Comparison of ENCODE assay signal across 8 mouse cellular contexts in the genomic region with DNA sequence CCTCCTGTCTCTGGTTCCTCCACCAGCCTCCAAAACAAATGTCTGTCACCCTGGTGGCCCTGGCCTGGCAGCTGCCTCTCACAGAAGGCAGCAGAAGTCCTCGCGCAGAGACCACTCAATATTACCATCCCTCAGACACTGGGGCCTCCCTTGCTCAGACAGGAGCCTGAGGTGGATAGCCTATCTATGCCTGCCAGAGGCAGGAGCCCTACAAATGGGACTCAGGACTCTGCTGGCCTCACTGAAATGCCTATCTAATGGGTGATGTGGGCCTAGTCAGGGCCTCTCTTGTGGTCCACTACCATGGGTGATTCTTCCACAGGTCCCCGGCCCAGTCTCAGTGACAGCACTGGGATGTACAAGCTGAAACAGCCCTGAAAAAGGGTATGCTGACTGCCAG. TPM values are rescaled to one million over a fixed set of nuclear protein-coding genes. Genes with fewer than 3 reads are reported as not detected.
DNase-seq lines count a peak whose midpoint lies in the region; ATAC-seq lines count a peak whose summit lies in the region.

No protein-coding gene starts in this region.

- no peak for ATAC-seq in lung, embryonic 16.5 days (ENCODE audit: low read depth)
- ATAC-seq in forebrain, embryonic 15.5 days (replicated peaks): no peak
- ATAC-seq in stomach, embryonic 14.5 days (ENCODE audit: insufficient number of reproducible peaks, insufficient read depth, low FRiP score, low read depth): no peak

- H3K4me3 ChIP-seq in lung, embryonic 16.5 days (ENCODE audit: low read length): peak overlapping the region; percentile 84
- peak overlapping the region; percentile 95 for H3K4me3 ChIP-seq in forebrain, embryonic 15.5 days
- H3K4me3 ChIP-seq in stomach, embryonic 14.5 days (ENCODE audit: low read depth, low read length): peak overlapping the region; percentile 74

- peak overlapping the region; percentile 92 for H3K4me2 ChIP-seq in lung, embryonic 16.5 days (ENCODE audit: low read depth, low read length)
- peak overlapping the region; percentile 81 for H3K4me2 ChIP-seq in forebrain, embryonic 15.5 days (replicated peaks)
- H3K4me2 ChIP-seq in stomach, embryonic 14.5 days (replicated peaks; ENCODE audit: low read depth, low read length): peak overlapping the region; percentile 92

- DNase-seq in lung, postnatal 25 days (ENCODE audit: low spot score): no peak
- DNase-seq in liver: peak; percentile 76
- no peak for DNase-seq in yolk sac, embryonic 10.5 days (ENCODE audit: low spot score)
- no peak for DNase-seq in cerebellum, postnatal 14 days
- no peak for DNase-seq in layer of hippocampus, adult 18-20 months (ENCODE audit: low spot score in 2 of 2)

- H3K36me3 ChIP-seq in lung, embryonic 16.5 days (ENCODE audit: control insufficient read depth, insufficient read depth, low read length): no peaks in the 10 kb centered on the region
- no peaks in the 10 kb centered on the region for H3K36me3 ChIP-seq in forebrain, embryonic 15.5 days
- H3K36me3 ChIP-seq in stomach, embryonic 14.5 days (ENCODE audit: control insufficient read depth, insufficient read depth, low read length): peaks cover 19% of the 10 kb centered on the region; the same call in 1 of the 2 replicates

- H3K9ac ChIP-seq in lung, embryonic 16.5 days (ENCODE audit: low read length): peak overlapping the region; percentile 90
- peak overlapping the region; percentile 92 for H3K9ac ChIP-seq in forebrain, embryonic 15.5 days (replicated peaks)
- H3K9ac ChIP-seq in stomach, embryonic 14.5 days (replicated peaks; ENCODE audit: low read depth, low read length): peak overlapping the region; percentile 72

- no peak overlapping the region; the same call in 1 of the 2 replicates for H3K27ac ChIP-seq in lung, embryonic 16.5 days (ENCODE audit: low read length)
- no peak overlapping the region for H3K27ac ChIP-seq in forebrain, embryonic 15.5 days (replicated peaks)
- peak overlapping the region; percentile 98; the same call in 1 of the 2 replicates for H3K27ac ChIP-seq in stomach, embryonic 14.5 days (ENCODE audit: low read length)

- H3K27me3 ChIP-seq in lung, embryonic 16.5 days (ENCODE audit: control insufficient read depth, insufficient read depth, low read depth, low read length): no peaks in the 10 kb centered on the region
- H3K27me3 ChIP-seq in forebrain, embryonic 15.5 days: no peaks in the 10 kb centered on the region
- H3K27me3 ChIP-seq in stomach, embryonic 14.5 days (ENCODE audit: control insufficient read depth, insufficient read depth, low read length): no peaks in the 10 kb centered on the region

- H3K4me1 ChIP-seq in lung, embryonic 16.5 days (replicated peaks; ENCODE audit: control insufficient read depth, insufficient read depth, low read length): peaks cover 27% of the 10 kb centered on the region
- H3K4me1 ChIP-seq in forebrain, embryonic 15.5 days: peaks cover 28% of the 10 kb centered on the region
- H3K4me1 ChIP-seq in stomach, embryonic 14.5 days (ENCODE audit: control insufficient read depth, insufficient read depth, low read length): peaks cover 21% of the 10 kb centered on the region

- WGBS in lung, embryonic 16.5 days: 73% methylated on average over 3 of the region's 3 CpGs
- 81% methylated on average over 3 of the region's 3 CpGs for WGBS in forebrain, embryonic 15.5 days
- 73% methylated on average over 3 of the region's 3 CpGs for WGBS in stomach, embryonic 14.5 days

- H3K9me3 ChIP-seq in lung, embryonic 16.5 days (ENCODE audit: control insufficient read depth, low read length): no peaks in the 10 kb centered on the region
- H3K9me3 ChIP-seq in forebrain, embryonic 15.5 days: no peaks in the 10 kb centered on the region
- H3K9me3 ChIP-seq in stomach, embryonic 14.5 days (ENCODE audit: control insufficient read depth, low read depth, low read length): no peaks in the 10 kb centered on the region

RNA-seq across cellular contexts. Expression of a gene that starts 1.7 kb away (rescaled TPM):
- polyA plus RNA-seq in lung, embryonic 16.5 days (2015; fragmentation: Nextera tagmentation; extraction: Ambion mirVana): 158 and 164 TPM in 2 replicates
- 105 and 107 TPM in 2 replicates for polyA plus RNA-seq in forebrain, embryonic 15.5 days (2015; fragmentation: Nextera tagmentation; extraction: Ambion mirVana)
- polyA plus RNA-seq in stomach, embryonic 14.5 days (2014; fragmentation: Nextera tagmentation; extraction: Ambion mirVana): 161 and 196 TPM in 2 replicates
- 100 to 1,000 TPM; 217 to 223 TPM for total RNA-seq in layer of hippocampus, adult 18-20 months (2021)

RNA-seq across cellular contexts. Expression of a gene that starts 29.8 kb away (rescaled TPM):
- polyA plus RNA-seq in lung, embryonic 16.5 days (2015; fragmentation: Nextera tagmentation; extraction: Ambion mirVana): 19.9 and 22.6 TPM in 2 replicates
- 35.0 and 37.1 TPM in 2 replicates for polyA plus RNA-seq in forebrain, embryonic 15.5 days (2015; fragmentation: Nextera tagmentation; extraction: Ambion mirVana)
- polyA plus RNA-seq in stomach, embryonic 14.5 days (2014; fragmentation: Nextera tagmentation; extraction: Ambion mirVana): 36.7 and 38.1 TPM in 2 replicates
- 10 to 100 TPM; 39.9 to 40.5 TPM for total RNA-seq in layer of hippocampus, adult 18-20 months (2021)

RNA-seq across cellular contexts. Expression of a gene that starts 33.6 kb away (rescaled TPM):
- 0.65 and 1.6 TPM in 2 replicates for polyA plus RNA-seq in lung, embryonic 16.5 days (2015; fragmentation: Nextera tagmentation; extraction: Ambion mirVana)
- not detected in 2 replicates for polyA plus RNA-seq in forebrain, embryonic 15.5 days (2015; fragmentation: Nextera tagmentation; extraction: Ambion mirVana)
- 0.71 TPM in 1 of 2 replicates, not detected in the other for polyA plus RNA-seq in stomach, embryonic 14.5 days (2014; fragmentation: Nextera tagmentation; extraction: Ambion mirVana)
- 1 to 10 TPM in 1 of 2 experiments, under 1 TPM in 1; 0.74 to 1.2 TPM for total RNA-seq in layer of hippocampus, adult 18-20 months (2021)

RNA-seq across cellular contexts. Expression of a gene that starts 35.2 kb away (rescaled TPM):
- polyA plus RNA-seq in lung, embryonic 16.5 days (2015; fragmentation: Nextera tagmentation; extraction: Ambion mirVana): 2.2 and 2.3 TPM in 2 replicates
- 0.23 TPM in 1 of 2 replicates, not detected in the other for polyA plus RNA-seq in forebrain, embryonic 15.5 days (2015; fragmentation: Nextera tagmentation; extraction: Ambion mirVana)
- polyA plus RNA-seq in stomach, embryonic 14.5 days (2014; fragmentation: Nextera tagmentation; extraction: Ambion mirVana): 0.27 and 0.56 TPM in 2 replicates
- under 1 TPM; 0.64 to 0.79 TPM for total RNA-seq in layer of hippocampus, adult 18-20 months (2021)

RNA-seq across cellular contexts. Expression of a gene that starts 37.8 kb away (rescaled TPM):
- 1.1 and 1.4 TPM in 2 replicates for polyA plus RNA-seq in lung, embryonic 16.5 days (2015; fragmentation: Nextera tagmentation; extraction: Ambion mirVana)
- 2.6 and 2.8 TPM in 2 replicates for polyA plus RNA-seq in forebrain, embryonic 15.5 days (2015; fragmentation: Nextera tagmentation; extraction: Ambion mirVana)
- 1.5 TPM in 2 replicates for polyA plus RNA-seq in stomach, embryonic 14.5 days (2014; fragmentation: Nextera tagmentation; extraction: Ambion mirVana)
- total RNA-seq in layer of hippocampus, adult 18-20 months (2021): 10 to 100 TPM; 37.9 to 40.8 TPM
